Mouse (Mus musculus) cerebellum, adult 18-20 months (tissue): ENCODE data around the gene Prkd2.
A peak's percentile ranks its signal among the peaks of the same experiment; 100 is the strongest.

ENCODE experiments used
- DNase-seq, 2 experiments: peaks; one replicate each; pipeline ENCODE4 v3.0.0; 2021

Prkd2 gene

DNA sequence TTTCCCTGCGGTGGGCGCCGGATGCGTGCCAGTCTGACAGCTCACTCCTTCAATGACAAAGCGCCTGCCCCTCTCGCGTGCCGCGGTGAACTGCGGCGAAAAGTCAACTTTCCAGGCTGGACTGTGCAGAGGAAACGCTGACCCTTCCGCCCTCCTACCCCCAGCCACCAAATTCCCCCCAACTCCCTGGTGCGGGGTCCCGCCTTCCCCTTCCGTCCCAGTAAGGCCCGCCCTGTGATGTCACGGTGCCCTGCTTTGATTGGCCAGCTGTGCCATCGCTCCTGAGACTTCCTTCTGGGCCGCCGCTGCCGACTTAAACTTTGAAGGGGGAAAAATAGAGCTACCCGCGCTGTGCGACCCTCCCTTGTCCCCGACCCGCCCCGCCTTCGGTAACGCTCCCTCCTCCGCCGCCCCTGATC, at the start of gene Prkd2:
Gene Prkd2, plus strand, starts transcription at position 258 of the 419 bp plus-strand sequence.
- DNase-seq, result peak; percentile 89 to 93

DNA sequence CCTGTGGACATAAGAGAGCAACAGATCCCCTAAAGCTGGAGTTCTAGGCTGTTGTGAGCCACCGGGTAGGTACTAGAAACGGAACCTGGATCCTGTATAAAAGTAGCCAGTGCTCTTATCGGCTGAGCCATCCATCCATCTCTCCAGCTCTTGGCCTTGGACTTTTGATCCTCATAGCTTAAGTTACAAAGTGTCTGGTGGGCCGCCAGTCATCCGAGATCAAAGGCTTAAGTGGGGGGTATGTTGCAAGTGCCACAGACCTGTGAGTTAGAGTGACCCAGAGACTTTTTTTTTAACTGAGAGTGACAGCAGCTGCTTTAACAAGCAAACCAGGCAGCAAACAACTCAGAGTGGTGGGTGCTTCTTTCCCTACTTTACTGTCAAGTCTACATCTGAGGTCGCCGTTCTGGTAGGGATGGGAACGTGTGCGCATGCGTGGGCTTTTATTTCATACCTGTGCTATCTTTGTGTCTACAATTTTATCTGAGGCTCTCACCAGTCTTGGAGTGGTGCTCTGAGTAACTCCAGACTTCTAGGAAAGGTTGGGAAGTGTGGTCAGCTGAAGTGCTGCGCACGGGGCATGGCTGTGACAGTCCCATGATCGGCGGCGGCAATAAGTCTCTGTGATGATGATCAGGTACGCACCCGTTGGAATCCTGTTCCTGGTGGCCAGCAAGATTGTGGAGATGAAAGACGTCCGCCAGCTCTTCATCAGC, 49.5 kb upstream of the Prkd2 start:
- DNase-seq, result no peak

- no peak for DNase-seq
Observed at GRCm38 (mm10) chr7:16794886-16795285, 47.8 kb upstream of the Prkd2 start.

DNA sequence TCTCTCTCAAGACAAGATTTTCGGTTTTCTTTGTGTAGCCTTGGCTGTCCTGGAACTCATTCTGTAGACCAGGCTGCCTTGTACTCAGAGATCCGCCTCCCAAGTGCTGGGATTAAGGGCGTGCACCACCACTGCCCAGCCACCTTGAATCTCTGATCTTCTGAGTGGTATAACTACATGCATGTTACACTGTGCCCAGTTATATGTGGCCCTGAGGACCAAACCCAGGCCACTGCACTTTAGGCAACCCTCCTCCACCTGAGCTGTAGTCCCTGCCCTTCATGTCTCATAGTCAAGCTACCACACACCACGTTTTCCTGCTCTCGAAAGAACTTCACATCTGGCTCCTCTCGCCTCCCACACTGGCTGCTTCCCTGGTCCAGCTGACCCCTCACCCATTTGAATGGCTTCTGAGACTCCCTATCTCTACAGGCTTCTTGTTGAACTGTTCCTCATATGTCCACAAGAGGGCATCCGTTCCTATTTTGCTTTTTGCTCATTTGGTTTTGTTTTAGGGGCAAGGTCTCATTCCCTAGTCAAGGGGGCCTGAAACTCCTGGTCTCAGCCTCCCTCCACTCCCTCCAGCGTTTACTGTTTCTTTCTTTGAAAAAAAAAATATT, 38.2 kb upstream of the Prkd2 start:
- DNase-seq, result peak in 1 of 2 experiments; percentile 21

- no peak for DNase-seq
Observed at GRCm38 (mm10) chr7:16807936-16808335, 34.8 kb upstream of the Prkd2 start.

- no peak for DNase-seq
Observed at GRCm38 (mm10) chr7:16808647-16809046, 34.1 kb upstream of the Prkd2 start.

DNA sequence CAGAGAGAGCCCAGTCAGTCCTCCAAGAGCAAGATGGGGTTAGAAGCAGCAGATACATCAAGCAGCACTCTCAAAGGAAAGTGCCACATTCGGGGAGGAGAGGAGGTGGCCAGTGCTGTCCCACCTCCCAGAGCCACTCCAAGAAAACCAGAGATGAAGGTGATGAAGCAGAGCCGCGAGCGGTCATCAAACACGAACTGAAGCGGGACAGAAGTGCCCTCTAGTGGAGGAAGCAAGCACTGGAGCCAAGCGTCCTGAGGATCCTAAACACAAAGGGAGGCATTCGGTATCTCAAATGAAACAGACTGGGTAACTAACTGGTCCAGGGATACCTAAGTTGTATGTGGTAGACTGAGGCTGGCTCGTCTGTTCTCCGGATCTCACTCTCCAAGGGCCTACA, 33.0 kb upstream of the Prkd2 start:
- peak; percentile 83 for DNase-seq

GRCm38 (mm10) chr7:16810399-16810919, 32.2 kb upstream of the Prkd2 start:
- no peak for DNase-seq

DNA sequence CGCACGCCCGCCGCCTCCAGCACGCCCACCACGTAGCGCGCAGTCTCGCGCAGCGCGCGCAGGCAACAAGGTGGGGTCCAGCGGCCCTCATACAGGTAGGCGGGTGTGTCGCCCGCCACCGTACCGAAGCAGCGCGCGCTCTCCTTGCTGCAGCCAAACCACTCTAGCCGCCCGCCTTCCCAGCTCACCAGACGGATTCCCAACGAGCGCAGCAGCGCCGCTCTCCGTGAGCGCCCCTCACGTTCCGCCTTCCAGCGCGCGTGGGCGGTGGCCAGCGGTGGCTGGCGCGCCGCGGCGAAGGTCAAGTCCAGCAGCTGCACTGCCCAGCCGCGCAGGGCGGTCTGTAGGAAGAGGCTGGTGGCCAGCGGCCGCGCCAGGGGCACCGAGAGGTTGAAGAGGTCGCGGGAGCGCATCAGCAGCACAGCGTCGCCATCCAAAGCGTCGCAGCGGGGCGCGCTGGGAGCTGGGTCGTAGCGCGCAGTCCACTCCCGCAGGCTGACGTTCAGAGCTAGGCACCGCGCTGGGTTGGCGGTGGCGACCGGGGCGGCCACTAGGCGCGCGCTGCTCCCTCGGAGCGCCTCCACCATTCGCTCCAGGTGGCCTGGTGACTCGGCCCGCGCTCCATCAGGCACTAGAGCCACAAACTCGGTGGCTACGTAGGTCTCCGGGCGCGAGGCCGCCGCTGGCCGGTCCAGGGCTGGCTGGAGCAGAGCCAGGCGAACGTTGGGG, 31.6 kb upstream of the Prkd2 start:
- DNase-seq, result peak; percentile 54 to 69

- no peak for DNase-seq
Observed at GRCm38 (mm10) chr7:16811649-16812070, 31.0 kb upstream of the Prkd2 start.

DNA sequence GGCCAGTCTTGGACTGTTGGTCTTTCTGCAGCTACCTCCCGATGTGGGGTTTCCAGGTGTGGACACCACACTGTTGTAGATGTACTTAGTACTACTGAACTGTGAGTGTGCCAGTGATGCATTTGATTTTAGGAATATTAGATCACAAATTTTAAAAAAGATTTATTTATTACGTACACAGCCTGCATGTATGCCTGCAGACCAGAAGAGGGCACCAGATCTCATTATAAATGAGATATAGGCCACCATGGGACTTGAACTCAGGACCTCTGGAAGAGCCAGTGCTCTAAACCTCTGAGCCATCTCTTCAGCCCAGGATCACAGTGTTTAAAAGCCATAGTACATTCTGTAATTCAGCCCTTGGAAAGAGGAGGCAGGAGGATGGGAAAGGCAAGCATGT, 30.2 kb upstream of the Prkd2 start:
- DNase-seq, result no peak

- DNase-seq, result no peak
Observed at GRCm38 (mm10) chr7:16815351-16815941, 27.3 kb upstream of the Prkd2 start, which contains the start of gene Strn4. Strn4 (plus strand) TSS chr7:16815889.

DNA sequence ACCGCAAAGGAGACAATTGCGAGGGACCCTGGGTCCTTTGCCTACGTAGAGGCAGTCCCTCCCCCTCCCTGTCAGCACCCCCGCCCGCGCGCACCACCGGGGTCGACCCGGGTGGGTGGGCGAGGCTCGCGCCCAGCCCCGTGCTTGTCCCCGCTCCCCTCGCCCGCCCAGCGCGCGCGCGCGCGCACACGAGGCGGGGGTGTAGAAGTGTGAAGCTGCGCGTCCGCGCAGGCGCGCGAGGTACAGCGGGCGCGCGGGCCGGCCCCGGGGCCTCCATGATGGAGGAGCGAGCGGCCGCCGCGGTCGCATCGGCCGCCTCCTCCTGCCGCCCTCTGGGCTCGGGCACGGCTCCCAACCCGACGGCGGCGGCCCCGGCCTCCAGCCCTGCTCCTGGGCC, 26.6 kb upstream of the Prkd2 start:
- peak; percentile 74 to 89 for DNase-seq

GRCm38 (mm10) chr7:16816475-16817122, 26.1 kb upstream of the Prkd2 start, which contains the start of gene Fkrp:
Fkrp (minus strand) TSS chr7:16816732.
- peak; percentile 55 to 80 for DNase-seq

DNA sequence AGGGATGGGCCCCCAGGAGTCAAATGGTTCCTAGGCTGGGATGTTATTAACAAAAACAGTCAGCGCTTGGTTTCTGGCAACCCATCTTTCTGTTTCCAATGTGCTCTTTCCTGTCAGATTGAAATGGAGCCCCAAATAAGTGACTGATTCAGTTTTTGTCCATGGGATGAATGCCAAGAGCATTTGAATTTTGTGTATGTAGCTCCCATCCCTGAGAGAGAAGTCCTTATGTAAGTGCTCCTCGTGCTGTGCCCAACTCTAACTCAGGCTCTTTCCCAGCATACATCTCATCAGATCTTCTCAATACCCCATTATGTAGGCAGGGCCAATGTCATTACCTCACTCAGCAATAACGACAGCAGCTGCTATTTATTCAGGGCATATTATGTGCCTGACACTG, 25.0 kb upstream of the Prkd2 start:
- DNase-seq, result no peak

DNA sequence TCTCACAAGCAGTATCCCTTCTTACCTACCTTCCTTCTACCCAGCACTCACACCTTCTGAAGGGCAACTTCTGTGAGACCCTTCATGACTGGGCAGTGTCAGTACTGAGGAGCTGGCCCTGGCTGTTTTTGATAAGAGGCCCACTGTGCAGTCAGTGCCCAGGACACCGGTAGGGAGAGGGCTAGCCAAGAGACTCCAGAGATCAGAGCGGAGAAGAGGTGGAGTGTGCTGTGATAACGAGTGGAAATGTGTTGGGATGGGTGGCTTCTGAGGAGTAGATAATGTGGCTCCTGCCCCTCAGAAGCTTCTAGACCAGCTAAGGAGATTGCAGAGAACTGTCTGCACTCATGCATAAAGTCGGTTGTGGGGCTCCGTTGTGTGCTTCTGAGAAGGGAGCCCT, 22.9 kb upstream of the Prkd2 start:
- DNase-seq, result no peak

DNA sequence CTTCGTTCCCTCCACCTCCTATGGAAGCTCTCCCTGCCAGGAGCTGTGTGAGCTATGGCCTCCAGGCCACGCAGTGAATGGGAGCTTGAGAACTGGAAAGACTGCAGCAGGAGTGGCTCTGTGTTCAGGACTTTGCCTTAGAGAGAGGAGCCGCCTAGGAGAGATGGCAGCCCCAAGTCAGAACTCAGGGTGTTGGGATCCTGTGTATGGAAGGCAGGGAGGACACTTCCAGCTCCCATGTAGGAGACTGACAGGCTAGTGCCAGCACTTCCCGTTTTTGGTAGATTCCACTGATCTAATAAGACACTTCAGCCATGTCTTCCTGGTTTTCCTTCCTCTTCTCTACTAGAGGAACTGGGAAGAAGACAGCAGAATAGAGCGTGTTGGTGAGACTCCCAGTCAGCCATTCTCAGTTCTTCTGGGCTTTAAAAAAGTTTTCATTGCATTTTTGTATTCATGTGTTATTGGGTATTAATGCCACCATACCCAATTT, 22.4 kb upstream of the Prkd2 start:
- no peak for DNase-seq

DNA sequence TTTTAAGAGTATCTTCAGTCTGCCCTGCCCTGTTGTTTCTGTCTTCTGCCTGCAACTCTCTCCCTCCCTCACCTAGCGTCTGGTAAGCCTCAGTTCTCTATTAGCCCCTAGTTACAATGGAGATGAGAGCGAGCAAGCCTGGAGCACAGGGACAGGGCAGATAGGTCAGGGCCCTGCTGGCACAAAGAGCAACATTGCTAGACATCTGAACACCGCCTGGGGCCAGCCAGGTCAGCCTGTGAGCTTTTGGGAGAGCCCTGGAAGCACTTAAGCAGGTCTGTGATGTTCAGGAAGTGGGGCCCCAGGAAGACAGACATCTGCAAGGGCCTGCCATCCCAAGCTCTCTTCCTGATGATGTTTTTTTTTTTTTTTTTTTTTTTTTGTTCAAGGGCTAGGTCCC, 21.6 kb upstream of the Prkd2 start:
- no peak for DNase-seq

DNA sequence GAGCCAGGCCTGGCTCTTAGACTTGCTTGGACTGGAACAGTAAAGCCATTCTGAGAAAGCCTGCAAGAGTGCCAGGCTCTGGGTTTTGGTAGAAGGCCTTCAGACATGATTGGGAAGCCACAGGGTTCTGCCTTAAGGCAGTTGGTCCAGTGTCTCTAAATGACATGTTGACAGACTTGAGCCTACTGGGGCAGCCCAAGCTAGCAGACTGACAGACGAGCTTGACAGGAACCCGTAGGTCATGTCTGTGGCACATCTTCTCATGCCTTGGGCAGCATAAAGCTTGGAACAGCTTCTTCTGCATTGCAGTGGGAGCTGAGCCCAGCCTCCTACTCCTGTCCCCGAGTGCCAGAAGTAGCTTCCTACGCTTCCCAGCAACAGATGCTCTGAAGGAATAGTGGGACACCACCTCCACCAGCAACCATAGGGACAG, 21.0 kb upstream of the Prkd2 start:
- peak; percentile 57 to 61 for DNase-seq

DNA sequence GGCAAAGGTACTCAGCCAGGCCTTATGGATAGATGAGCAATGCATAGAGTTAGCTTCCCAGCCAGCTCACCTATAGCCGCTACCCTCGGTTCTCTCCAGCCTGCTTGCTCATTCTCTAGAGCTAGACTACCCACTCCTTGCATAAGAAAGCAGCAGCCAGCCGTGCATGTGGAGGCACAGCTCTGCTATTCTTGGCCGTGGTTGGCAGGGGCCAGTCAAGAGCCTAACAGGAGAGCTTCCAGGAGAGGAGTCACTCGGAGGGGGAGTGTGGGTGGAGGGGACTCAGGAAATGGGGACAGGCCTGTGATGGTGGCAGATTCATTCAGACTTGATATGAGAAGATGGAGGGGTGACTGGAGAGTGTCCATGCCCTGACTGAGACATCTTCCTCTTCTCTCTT, 19.0 kb upstream of the Prkd2 start:
- peak; percentile 46 to 52 for DNase-seq

GRCm38 (mm10) chr7:16825785-16826184, 16.9 kb upstream of the Prkd2 start:
- DNase-seq, result no peak

GRCm38 (mm10) chr7:16826571-16826970, 16.1 kb upstream of the Prkd2 start:
- DNase-seq, result no peak
